21 mouse cellular contexts compared by ENCODE assay signal in genomic region chr12:59149691-59150090, GRCm38 (mm10). TPM values are rescaled to one million over a fixed set of nuclear protein-coding genes. Genes with fewer than 3 reads are reported as not detected.
DNase-seq lines count a peak whose midpoint lies in the region; ATAC-seq lines count a peak whose summit lies in the region.
"Had no signal": no experiment of that assay in that cellular context is flagged by ENCODE, and none has a peak within 500 bp of the region (broad histone marks: within the 10 kb centered on the region; RNA-seq: fewer than 3 reads in every experiment).

No protein-coding gene starts in this region.

- peak; percentile 50; the same call in 1 of the 2 replicates for ATAC-seq in frontal cortex, adult (ENCODE audit: low TSS enrichment)
- 0 out of 2 replicates have a peak, but pooled peaks have one; percentile 28 for ATAC-seq in kidney, embryonic 14.5 days (ENCODE audit: low FRiP score, low TSS enrichment)
- no peak for ATAC-seq in liver, embryonic 11.5 days (replicated peaks; ENCODE audit: low FRiP score)
- ATAC-seq in liver, embryonic 12.5 days = no peak
- ATAC-seq in liver, embryonic 16.5 days (ENCODE audit: low read depth) = peak; percentile 61
- ATAC-seq: activated CD4-positive, CD25-positive, alpha-beta regulatory T cell, adult 4 months; forebrain, embryonic 16.5 days had no signal

- 81% methylated on average over 4 of the region's 4 CpGs for WGBS in kidney, embryonic 14.5 days
- WGBS in liver, embryonic 11.5 days = 81% methylated on average over 4 of the region's 4 CpGs
- 73% methylated on average over 4 of the region's 4 CpGs for WGBS in liver, embryonic 12.5 days (ENCODE audit: insufficient replicate concordance)
- 66% methylated on average over 4 of the region's 4 CpGs for WGBS in liver, embryonic 16.5 days (ENCODE audit: insufficient replicate concordance)

- peaks cover 70% of the 10 kb centered on the region for H3K36me3 ChIP-seq in kidney, embryonic 14.5 days (ENCODE audit: control insufficient read depth, insufficient read depth, low read length)
- H3K36me3 ChIP-seq in liver, embryonic 11.5 days (ENCODE audit: control insufficient read depth, insufficient read depth, low read length) = peaks cover 29% of the 10 kb centered on the region
- H3K36me3 ChIP-seq in liver, embryonic 12.5 days = peaks cover 90% of the 10 kb centered on the region
- peaks cover 37% of the 10 kb centered on the region for H3K36me3 ChIP-seq in liver, embryonic 16.5 days (ENCODE audit: control insufficient read depth, insufficient read depth)

- H3K27ac ChIP-seq in kidney, embryonic 14.5 days (ENCODE audit: low read depth, low read length) = no peak overlapping the region
- peak overlapping the region; percentile 13; the same call in 1 of the 2 replicates for H3K27ac ChIP-seq in liver, embryonic 11.5 days (ENCODE audit: low read depth, low read length)
- H3K27ac ChIP-seq in liver, embryonic 12.5 days = no peak overlapping the region
- H3K27ac ChIP-seq in liver, embryonic 16.5 days (ENCODE audit: low read length) = no peak overlapping the region
- H3K27ac ChIP-seq: embryonic facial prominence, embryonic 13.5 days; forebrain, embryonic 12.5 days; hindbrain, embryonic 15.5 days had no signal

- H3K4me2 ChIP-seq in kidney, embryonic 14.5 days (replicated peaks; ENCODE audit: low read depth, low read length) = no peak overlapping the region
- H3K4me2 ChIP-seq in liver, embryonic 11.5 days = no peak overlapping the region
- no peak overlapping the region for H3K4me2 ChIP-seq in liver, embryonic 12.5 days
- no peak overlapping the region for H3K4me2 ChIP-seq in liver, embryonic 16.5 days (ENCODE audit: low read depth, low read length)
- H3K4me2 ChIP-seq: embryonic facial prominence, embryonic 13.5 days; forebrain, embryonic 12.5 days; heart, embryonic 12.5 days; hindbrain, embryonic 15.5 days had no signal

- H3K4me3 ChIP-seq in kidney, embryonic 14.5 days (ENCODE audit: low read length) = no peak overlapping the region
- no peak overlapping the region for H3K4me3 ChIP-seq in liver, embryonic 11.5 days (ENCODE audit: low read depth, low read length)
- no peak overlapping the region for H3K4me3 ChIP-seq in liver, embryonic 12.5 days
- no peak overlapping the region for H3K4me3 ChIP-seq in liver, embryonic 16.5 days (ENCODE audit: low read depth, low read length)
- H3K4me3 ChIP-seq: embryonic facial prominence, embryonic 13.5 days; forebrain, embryonic 12.5 days; heart, embryonic 12.5 days; hindbrain, embryonic 15.5 days had no signal

- no peaks in the 10 kb centered on the region for H3K27me3 ChIP-seq in kidney, embryonic 14.5 days (ENCODE audit: control insufficient read depth, insufficient read depth, low read length)
- H3K27me3 ChIP-seq in liver, embryonic 11.5 days (replicated peaks; ENCODE audit: control insufficient read depth, insufficient read depth, low read length) = no peaks in the 10 kb centered on the region
- no peaks in the 10 kb centered on the region for H3K27me3 ChIP-seq in liver, embryonic 12.5 days (replicated peaks)
- H3K27me3 ChIP-seq in liver, embryonic 16.5 days (ENCODE audit: control insufficient read depth, insufficient read depth, low read depth, low read length) = no peaks in the 10 kb centered on the region
- H3K27me3 ChIP-seq: embryonic facial prominence, embryonic 13.5 days; forebrain, embryonic 12.5 days; heart, embryonic 12.5 days; hindbrain, embryonic 15.5 days had no signal

- no peak for DNase-seq in frontal cortex, postnatal 14 days (ENCODE audit: low spot score in 2 of 2)
- DNase-seq in kidney, postnatal 36 days = no peak
- no peak for DNase-seq in liver, embryonic 11.5 days (ENCODE audit: low spot score)
- no peak for DNase-seq in thymus, postnatal 0 days (ENCODE audit: low spot score)
- DNase-seq: adrenal gland, postnatal 14 days; B cell, adult 2 months; cerebellum, adult 18-20 months; cerebellum, adult 9-11 months; cerebellum, postnatal 36 days; gastrocnemius, postnatal 10 days; heart, postnatal 36 days had no signal

- no peaks in the 10 kb centered on the region for H3K4me1 ChIP-seq in kidney, embryonic 14.5 days (ENCODE audit: control insufficient read depth, insufficient read depth, low read length)
- no peaks in the 10 kb centered on the region; the same call in 1 of the 2 replicates for H3K4me1 ChIP-seq in liver, embryonic 11.5 days (replicated peaks; ENCODE audit: control insufficient read depth, insufficient read depth, low read length)
- no peaks in the 10 kb centered on the region for H3K4me1 ChIP-seq in liver, embryonic 12.5 days
- H3K4me1 ChIP-seq in liver, embryonic 16.5 days (ENCODE audit: control insufficient read depth, low read depth, low read length) = peaks cover 2% of the 10 kb centered on the region; the same call in 1 of the 2 replicates
- H3K4me1 ChIP-seq: embryonic facial prominence, embryonic 13.5 days; forebrain, embryonic 12.5 days; heart, embryonic 12.5 days; hindbrain, embryonic 15.5 days had no signal

- H3K9me3 ChIP-seq in kidney, embryonic 14.5 days (ENCODE audit: control insufficient read depth, low read length) = no peaks in the 10 kb centered on the region
- no peaks in the 10 kb centered on the region for H3K9me3 ChIP-seq in liver, embryonic 11.5 days (ENCODE audit: control insufficient read depth, low read length)
- H3K9me3 ChIP-seq in liver, embryonic 12.5 days (replicated peaks) = no peaks in the 10 kb centered on the region
- no peaks in the 10 kb centered on the region for H3K9me3 ChIP-seq in liver, embryonic 16.5 days (replicated peaks; ENCODE audit: control insufficient read depth, low read length)
- H3K9me3 ChIP-seq: embryonic facial prominence, embryonic 13.5 days; forebrain, embryonic 12.5 days; heart, embryonic 12.5 days; hindbrain, embryonic 15.5 days had no signal

- no peak overlapping the region for H3K9ac ChIP-seq in kidney, embryonic 14.5 days (ENCODE audit: low read depth, low read length)
- no peak overlapping the region for H3K9ac ChIP-seq in liver, embryonic 11.5 days (ENCODE audit: low read depth, low read length)
- no peak overlapping the region for H3K9ac ChIP-seq in liver, embryonic 12.5 days
- no peak overlapping the region for H3K9ac ChIP-seq in liver, embryonic 16.5 days (ENCODE audit: low read depth, low read length)
- H3K9ac ChIP-seq: embryonic facial prominence, embryonic 13.5 days; forebrain, embryonic 12.5 days; heart, embryonic 12.5 days; hindbrain, embryonic 15.5 days had no signal

RNA-seq across cellular contexts. Expression of gene Mia2, which starts 54.1 kb away (rescaled TPM):
- polyA plus RNA-seq in kidney, embryonic 14.5 days (2014; fragmentation: Nextera tagmentation; extraction: Ambion mirVana) = 51.1 and 70.6 TPM in 2 replicates
- polyA plus RNA-seq in liver, embryonic 11.5 days (2014; fragmentation: Nextera tagmentation; extraction: Ambion mirVana) = 79.7 and 85.8 TPM in 2 replicates
- polyA plus RNA-seq in liver, embryonic 12.5 days (2016; fragmentation: Nextera tagmentation; extraction: Ambion mirVana) = 52.6 and 59.3 TPM in 2 replicates
- polyA plus RNA-seq in liver, embryonic 16.5 days (2015; fragmentation: Nextera tagmentation; extraction: Ambion mirVana) = 53.3 and 56.2 TPM in 2 replicates
- 181 and 195 TPM in 2 replicates for polyA plus RNA-seq in thymus, postnatal 0 days (2015; fragmentation: Nextera tagmentation; extraction: Ambion mirVana)

Comparison
In these comparisons a context has a peak if more than half of its experiments do, and no peak if none do; other contexts are left out.
1. ATAC-seq: peak in frontal cortex, adult (single experiment), kidney, embryonic 14.5 days (single experiment) and liver, embryonic 16.5 days (single experiment); none in liver, embryonic 11.5 days (single experiment) and liver, embryonic 12.5 days (single experiment).